Mouse (Mus musculus) urinary bladder, adult 18-20 months (tissue): ENCODE measurements around the gene Capn15.
A peak's percentile ranks its signal among the peaks of the same experiment; 100 is the strongest.

Experiments used
- DNase-seq, 2 experiments: peaks; one replicate each; pipeline ENCODE4 v3.0.0; 2022; ENCODE audit warnings: low spot score in 2 of 2, mixed read lengths in 2 of 2

The Capn15 gene

GRCm38 (mm10) chr17:25985306-25986294, at the start of gene Capn15:
Capn15 (minus strand) TSS chr17:25985796.
- DNase-seq: peak; percentile 82 to 89

GRCm38 (mm10) chr17:26032037-26032436, 46.4 kb upstream of the Capn15 start:
- DNase-seq: no peak

DNA sequence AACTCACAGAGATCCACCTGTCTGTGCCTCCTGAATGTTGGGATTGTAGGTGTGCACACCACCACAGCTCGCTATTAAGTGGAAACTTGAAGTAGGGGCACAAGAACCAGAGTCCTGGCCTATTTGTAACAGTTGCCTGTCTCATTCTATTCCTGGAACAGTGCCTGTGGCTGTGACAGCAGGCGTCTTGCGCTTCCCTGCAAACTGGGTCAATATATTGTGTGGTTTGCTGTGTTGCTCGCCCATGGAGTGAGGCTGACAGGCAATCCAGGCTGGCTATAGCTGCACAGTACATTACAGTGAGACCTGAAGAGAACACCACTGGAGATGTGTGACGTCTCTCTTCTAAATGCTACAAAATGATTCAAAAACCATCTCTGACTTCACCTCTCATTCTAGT, 46.0 kb upstream of the Capn15 start:
- DNase-seq: no peak

GRCm38 (mm10) chr17:26028261-26028660, 42.7 kb upstream of the Capn15 start:
- DNase-seq: no peak

DNA sequence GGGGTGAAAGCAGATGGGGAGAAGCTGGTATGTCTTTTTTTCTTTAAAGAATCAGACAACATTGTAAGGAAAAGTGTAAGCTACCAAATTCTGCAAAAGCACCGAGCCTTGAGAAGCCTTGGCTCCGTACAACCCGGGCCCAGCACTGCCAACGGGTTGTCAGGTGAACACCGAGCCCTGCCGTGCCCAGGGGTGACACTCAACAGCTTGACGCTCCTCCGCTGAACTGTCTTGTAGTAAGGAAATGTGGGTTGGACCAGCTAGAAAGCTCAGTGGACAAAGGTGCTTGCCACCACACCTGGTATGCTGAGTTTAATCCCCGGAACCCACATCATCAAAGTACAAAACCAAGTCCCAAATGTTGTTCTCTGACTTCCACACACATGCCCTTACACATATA, 39.1 kb upstream of the Capn15 start:
- no peak for DNase-seq

- DNase-seq: no peak
Measured at GRCm38 (mm10) chr17:26023966-26024365, 38.4 kb upstream of the Capn15 start.

- DNase-seq: no peak
Measured at GRCm38 (mm10) chr17:26023181-26023580, 37.6 kb upstream of the Capn15 start.

DNA sequence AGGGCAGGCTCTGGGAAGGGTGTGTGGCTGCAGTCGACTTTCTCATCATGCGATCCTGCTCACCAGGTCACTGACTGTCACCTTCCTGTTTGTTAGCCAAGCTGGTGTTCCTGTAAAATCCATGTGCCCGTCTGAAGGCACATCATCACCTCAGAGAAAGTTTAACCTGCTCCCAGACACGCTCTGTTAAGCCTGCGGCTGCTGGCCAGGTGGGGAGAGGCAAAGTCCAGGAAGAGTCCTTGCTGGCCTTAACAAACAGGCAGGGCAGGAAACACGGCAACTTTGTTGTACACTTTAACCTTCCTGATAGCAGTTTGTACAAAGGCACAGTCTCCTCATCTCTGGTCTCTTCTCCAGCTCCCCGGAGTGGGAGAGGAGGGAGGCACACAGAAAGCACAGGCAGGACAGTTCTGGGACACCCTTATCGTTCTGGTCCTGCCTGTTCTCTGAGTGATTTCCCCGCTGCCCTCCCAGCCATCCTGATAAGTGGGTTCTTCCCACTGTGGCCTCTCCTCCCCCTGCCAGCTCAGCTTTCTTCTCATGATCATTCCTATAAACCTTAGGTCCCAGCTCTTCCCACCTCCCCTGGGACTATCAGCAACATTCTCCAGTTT, 36.2 kb upstream of the Capn15 start:
- DNase-seq: no peak

DNA sequence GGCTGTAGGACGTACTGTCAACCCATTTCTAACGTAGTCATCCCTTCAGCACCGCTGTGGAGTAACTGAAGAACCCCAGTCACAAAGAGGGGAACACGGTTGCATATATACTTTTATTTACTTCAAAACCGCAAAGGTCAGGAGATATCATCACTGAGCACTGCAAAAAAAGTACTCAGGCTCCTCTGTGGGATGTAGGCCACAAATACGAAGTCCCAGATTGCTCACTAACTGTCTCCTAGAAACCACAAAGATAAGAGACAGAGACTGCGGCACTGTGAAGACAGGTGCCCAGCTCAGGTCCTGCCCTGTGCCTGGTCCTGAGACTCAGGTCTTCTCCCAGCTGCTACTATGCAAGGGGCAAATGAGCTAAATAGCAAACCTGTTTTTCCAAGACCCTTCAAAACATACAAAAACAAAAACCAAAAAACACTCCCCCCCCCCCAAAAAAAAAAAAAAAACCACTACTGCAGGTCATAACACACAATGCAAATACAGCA, 35.3 kb upstream of the Capn15 start:
- DNase-seq: no peak

GRCm38 (mm10) chr17:26018388-26018787, 32.8 kb upstream of the Capn15 start:
- DNase-seq: no peak

- DNase-seq: no peak
Measured at GRCm38 (mm10) chr17:26017949-26018348, 32.4 kb upstream of the Capn15 start.

- DNase-seq: no peak
Measured at GRCm38 (mm10) chr17:26017021-26017420, 31.4 kb upstream of the Capn15 start.

DNA sequence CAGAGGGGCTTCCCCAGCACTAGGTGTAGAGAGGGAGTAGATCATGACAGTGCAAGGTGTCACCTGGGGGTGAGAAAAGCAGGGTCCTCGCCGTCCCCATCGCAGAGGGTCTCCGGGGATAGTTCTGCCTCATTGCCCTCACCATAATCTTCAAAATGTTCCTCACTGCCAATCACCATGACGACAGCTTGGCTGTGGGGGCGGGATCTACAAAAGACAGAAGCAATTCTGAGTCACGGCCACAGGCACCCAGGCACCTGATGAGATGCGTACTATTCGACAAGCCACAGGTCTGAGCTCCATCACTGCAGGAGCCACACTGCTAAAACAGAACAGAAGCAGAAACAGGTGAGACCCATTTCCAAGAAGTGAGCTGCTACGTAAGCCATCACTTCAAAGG, 28.1 kb upstream of the Capn15 start:
- no peak for DNase-seq

DNA sequence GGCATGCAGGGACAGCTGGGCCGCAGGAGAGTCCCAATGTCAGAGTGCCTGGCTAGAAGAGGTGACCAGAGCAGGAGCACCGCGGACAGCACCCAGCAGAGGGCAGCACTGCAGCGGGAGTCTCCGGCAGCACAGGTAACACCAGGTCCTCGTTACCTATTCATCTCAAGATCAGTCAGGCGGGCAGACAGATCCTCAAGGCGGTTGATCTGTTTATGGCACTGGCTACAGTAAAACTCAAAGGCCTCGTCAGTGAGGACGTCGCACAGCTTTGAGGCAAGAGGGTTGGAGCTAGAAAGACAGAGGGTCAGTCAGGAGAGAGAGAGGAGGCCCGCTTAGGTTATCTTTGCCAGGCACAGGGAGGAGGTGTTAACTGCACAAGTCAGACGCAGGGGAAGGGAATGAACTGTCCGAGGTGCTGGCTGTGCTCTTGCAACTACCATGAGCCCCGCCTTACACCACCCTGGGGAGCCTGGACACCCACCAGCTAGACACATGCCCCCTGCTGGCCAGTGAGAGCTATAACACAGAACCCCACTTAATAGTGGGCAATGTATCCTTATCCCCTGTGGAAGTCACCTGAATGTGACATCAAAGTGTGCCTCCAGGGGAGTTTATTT, 26.4 kb upstream of the Capn15 start:
- DNase-seq: peak; percentile 49 to 74

DNA sequence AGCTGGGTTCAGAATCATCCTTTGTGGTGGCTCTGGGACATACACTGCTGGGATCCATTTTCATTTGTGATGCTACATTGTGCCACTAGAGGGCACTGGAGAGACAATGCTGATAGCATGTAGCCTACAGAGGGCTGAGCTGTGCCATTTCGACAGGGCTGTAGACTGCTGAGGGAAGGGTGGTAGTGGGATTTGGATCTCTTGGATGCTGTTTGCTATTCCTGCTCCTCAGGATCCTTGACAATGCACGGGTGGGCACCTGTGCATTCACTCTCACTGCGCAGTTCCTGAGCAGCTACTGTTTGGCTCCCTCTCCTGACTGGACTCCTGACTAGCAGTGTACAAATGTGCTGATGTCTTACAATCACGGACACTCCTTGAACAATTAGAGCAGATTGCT, 23.9 kb upstream of the Capn15 start:
- DNase-seq: peak; percentile 35 to 55

DNA sequence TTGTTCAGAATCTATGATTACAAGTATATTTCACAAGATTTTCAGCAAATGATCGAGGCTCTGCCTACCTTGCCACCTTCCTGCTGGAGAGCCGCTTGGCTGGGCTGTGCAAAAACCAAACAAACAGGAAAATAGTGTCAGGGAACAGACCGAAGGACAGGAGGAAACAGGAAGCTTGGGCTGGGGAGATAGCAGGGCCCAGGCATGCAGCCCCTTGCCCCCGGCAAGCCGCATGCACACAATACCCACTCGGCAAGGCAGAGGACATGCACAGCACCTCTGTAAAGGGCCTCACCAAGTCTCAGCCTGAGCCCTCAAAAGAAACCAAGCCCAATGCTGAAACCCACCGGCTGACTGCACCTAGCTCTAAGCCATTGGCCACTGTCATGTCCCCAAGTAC, 23.2 kb upstream of the Capn15 start:
- DNase-seq: no peak

DNA sequence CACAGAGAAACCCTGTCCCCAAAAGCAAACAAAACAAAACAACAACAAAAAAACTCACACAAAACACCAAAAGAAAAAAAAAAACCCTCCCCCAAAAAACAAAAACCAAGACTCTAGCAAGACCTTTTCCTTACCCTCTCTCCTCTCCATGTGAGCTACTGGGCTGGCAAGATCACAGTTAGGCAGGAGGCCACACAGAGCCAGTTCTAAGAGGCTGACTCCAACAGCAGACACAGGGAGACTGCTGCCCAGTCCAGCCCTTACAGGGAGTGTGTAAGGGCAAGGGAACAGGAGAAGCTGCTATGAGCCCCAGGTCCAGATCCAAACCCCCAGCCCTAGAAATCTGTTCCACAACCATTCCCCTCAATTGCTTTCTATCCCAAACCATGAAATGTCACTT, 22.7 kb upstream of the Capn15 start:
- DNase-seq: no peak

DNA sequence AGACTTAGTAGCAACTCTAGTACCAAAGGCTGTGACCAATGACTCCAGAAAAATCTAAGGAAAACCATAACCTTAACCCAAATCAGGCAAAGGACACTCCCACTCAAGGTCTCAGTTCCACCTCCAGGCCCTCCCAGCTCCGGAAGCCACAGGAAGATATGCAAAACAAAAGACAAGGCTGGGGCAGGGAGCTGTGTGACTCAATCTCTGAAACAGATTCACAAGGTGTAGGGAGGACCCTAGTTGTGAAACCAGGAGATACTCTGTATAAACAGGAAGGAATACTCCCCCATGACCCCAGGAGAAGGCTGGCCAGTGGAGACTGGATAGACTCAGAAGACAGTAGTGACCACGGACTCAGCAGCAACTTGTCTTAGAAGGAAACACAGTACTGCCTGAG, 22.1 kb upstream of the Capn15 start:
- no peak for DNase-seq

GRCm38 (mm10) chr17:26005731-26006450, 20.3 kb upstream of the Capn15 start:
- no peak for DNase-seq

DNA sequence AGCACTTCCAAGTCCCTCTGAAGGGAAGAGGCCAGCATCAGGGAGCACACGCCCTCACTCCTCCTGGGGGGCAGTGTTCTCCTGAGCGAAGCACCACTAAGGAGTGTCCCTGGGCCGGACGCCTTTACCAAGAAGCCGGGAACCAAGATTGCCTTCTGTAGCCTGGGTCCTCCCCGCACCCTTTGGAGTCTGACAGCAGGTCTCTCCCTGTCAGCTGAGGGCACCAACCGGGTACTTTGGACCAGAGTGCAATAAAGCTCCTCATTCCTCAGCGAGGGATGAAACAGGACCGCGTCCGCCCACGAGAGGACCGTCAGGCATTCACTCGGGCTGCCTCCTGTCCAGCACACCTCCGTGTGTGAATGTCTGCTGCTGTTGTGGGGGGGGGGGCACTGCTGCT, 19.1 kb upstream of the Capn15 start:
- DNase-seq: no peak

GRCm38 (mm10) chr17:26003864-26004263, 18.3 kb upstream of the Capn15 start:
- DNase-seq: no peak

GRCm38 (mm10) chr17:25998425-25998824, 12.8 kb upstream of the Capn15 start:
- no peak for DNase-seq
